Mouse (Mus musculus) limb, embryonic 12.5 days (tissue): Measurements from ENCODE around the gene Sept9. TPM values are rescaled to one million over a fixed set of nuclear protein-coding genes. Genes with fewer than 3 reads are reported as not detected.

ENCODE experiments used
- ATAC-seq: fragments of 200-750 bp; cut with Nextera tagmentation; 2 replicates; pipeline ENCODE4 v1.8.0; 2017; ENCODE audit warnings: low read depth, moderate TSS enrichment; ENCODE audit not compliant: insufficient number of reproducible peaks, insufficient read depth, low FRiP score, low TSS enrichment
- H3K27ac ChIP-seq: fragments of 300-500 bp; sonication (generic); 2 replicates; pipeline ENCODE4 v1.5.1; 2016; ENCODE audit warnings: mild to moderate bottlenecking, moderate library complexity
- H3K27me3 ChIP-seq: fragments of 300-500 bp; sonication (generic); 2 replicates; pipeline ENCODE4 v1.6.1; 2016; ENCODE audit warnings: mild to moderate bottlenecking, moderate library complexity
- H3K36me3 ChIP-seq: fragments of 300-500 bp; sonication (generic); 2 replicates; pipeline ENCODE4 v1.6.1; 2016; ENCODE audit warnings: mild to moderate bottlenecking, moderate library complexity
- H3K4me1 ChIP-seq: fragments of 300-500 bp; sonication (generic); replicated peaks from 2 replicates; pipeline ENCODE4 v1.6.1; 2016
- H3K4me2 ChIP-seq: fragments of 300-500 bp; sonication (generic); 2 replicates; pipeline ENCODE4 v1.6.1; 2016; ENCODE audit warnings: mild to moderate bottlenecking, moderate library complexity
- H3K4me3 ChIP-seq: fragments of 300-500 bp; sonication (generic); replicated peaks from 2 replicates; pipeline ENCODE4 v1.5.1; 2016; ENCODE audit warnings: mild to moderate bottlenecking
- H3K9ac ChIP-seq: fragments of 300-500 bp; sonication (generic); replicated peaks from 2 replicates; pipeline ENCODE4 v1.6.1; 2016; ENCODE audit warnings: mild to moderate bottlenecking, moderate library complexity
- H3K9me3 ChIP-seq: fragments of 300-500 bp; sonication (generic); 2 replicates; pipeline ENCODE4 v1.6.1; 2016; ENCODE audit warnings: mild to moderate bottlenecking, moderate library complexity
- WGBS: fragments of 180-500 bp; shearing (Covaris S2); methylation state at CpG from one replicate; pipeline ENCODE4 v1.1.7; 2016; 5-methylcytosine and 5-hydroxymethylcytosine counted together
- polyA plus RNA-seq: library from polyadenylated mRNA; unstranded; fragments of >200 nt; fragmentation: Nextera tagmentation; extraction: Ambion mirVana; gene quantifications from 2 replicates; pipeline ENCODE4 v1.2.1, GENCODE M21; 2016

Gene Sept9
- polyA plus RNA-seq, 1 experiment from 2014 or later = 234 TPM

GRCm38 (mm10) chr11:117235898-117236459, 36.5 kb downstream of the Sept9 start:
- Histone ChIP-seq H3K4me3 (no peak overlapping the region), H3K9me3 (no peaks in the 10 kb centered on the region), H3K27ac (peak overlapping the region; percentile 31; the same call in 1 of the 2 replicates), H3K4me1 (peaks cover 52% of the 10 kb centered on the region), H3K9ac (peak overlapping the region; percentile 32; the same call in 1 of the 2 replicates), H3K27me3 (no peaks in the 10 kb centered on the region), H3K4me2 (peak overlapping the region; percentile 7; the same call in 1 of the 2 replicates), H3K36me3 (no peaks in the 10 kb centered on the region)
- 20% methylated on average over 9 of the region's 9 CpGs for WGBS
- no peak for ATAC-seq

GRCm38 (mm10) chr11:117238169-117238568, 38.7 kb downstream of the Sept9 start:
- H3K9ac ChIP-seq = no peak overlapping the region
- H3K27ac ChIP-seq = no peak overlapping the region
- WGBS = 1% methylated on average over 4 of the region's 4 CpGs
- H3K4me3 ChIP-seq = no peak overlapping the region
- peaks cover 42% of the 10 kb centered on the region for H3K4me1 ChIP-seq
- peak; percentile 57; the same call in 1 of the 2 replicates for ATAC-seq
- no peak overlapping the region for H3K4me2 ChIP-seq
- H3K36me3 ChIP-seq = no peaks in the 10 kb centered on the region
- no peaks in the 10 kb centered on the region for H3K9me3 ChIP-seq
- no peaks in the 10 kb centered on the region for H3K27me3 ChIP-seq

- Histone ChIP-seq H3K9ac (no peak overlapping the region), H3K9me3 (no peaks in the 10 kb centered on the region), H3K4me3 (no peak overlapping the region), H3K4me1 (peaks cover 27% of the 10 kb centered on the region), H3K36me3 (no peaks in the 10 kb centered on the region), H3K4me2 (no peak overlapping the region), H3K27me3 (no peaks in the 10 kb centered on the region), H3K27ac (no peak overlapping the region)
- 80% methylated on average over 6 of the region's 6 CpGs for WGBS
- no peak for ATAC-seq
These were observed 40.2 kb downstream of the Sept9 start for GRCm38 (mm10) chr11:117239617-117240016.

GRCm38 (mm10) chr11:117240322-117240721, 40.9 kb downstream of the Sept9 start:
- Histone ChIP-seq H3K9me3 (no peaks in the 10 kb centered on the region), H3K4me3 (no peak overlapping the region), H3K27ac (no peak overlapping the region), H3K36me3 (no peaks in the 10 kb centered on the region), H3K27me3 (no peaks in the 10 kb centered on the region), H3K4me2 (no peak overlapping the region), H3K9ac (no peak overlapping the region), H3K4me1 (peaks cover 22% of the 10 kb centered on the region)
- 83% methylated on average over 9 of the region's 9 CpGs for WGBS
- no peak for ATAC-seq

- Histone ChIP-seq H3K4me2 (no peak overlapping the region), H3K36me3 (no peaks in the 10 kb centered on the region), H3K4me1 (peaks cover 17% of the 10 kb centered on the region), H3K9ac (no peak overlapping the region), H3K4me3 (no peak overlapping the region), H3K27ac (no peak overlapping the region), H3K27me3 (no peaks in the 10 kb centered on the region), H3K9me3 (no peaks in the 10 kb centered on the region)
- 83% methylated on average over 11 of the region's 11 CpGs for WGBS
- no peak for ATAC-seq
These were observed 41.6 kb downstream of the Sept9 start for GRCm38 (mm10) chr11:117240861-117241738.

GRCm38 (mm10) chr11:117242339-117243084, 43.1 kb downstream of the Sept9 start:
- Histone ChIP-seq H3K9me3 (no peaks in the 10 kb centered on the region), H3K36me3 (no peaks in the 10 kb centered on the region), H3K27ac (no peak overlapping the region), H3K4me1 (peaks cover 17% of the 10 kb centered on the region), H3K9ac (no peak overlapping the region), H3K27me3 (no peaks in the 10 kb centered on the region), H3K4me3 (no peak overlapping the region), H3K4me2 (no peak overlapping the region)
- no peak for ATAC-seq
- WGBS = 88% methylated on average over 10 of the region's 10 CpGs

GRCm38 (mm10) chr11:117243536-117244290, 44.3 kb downstream of the Sept9 start:
- H3K4me2 ChIP-seq = no peak overlapping the region
- no peaks in the 10 kb centered on the region for H3K9me3 ChIP-seq
- no peak overlapping the region for H3K27ac ChIP-seq
- no peak overlapping the region for H3K9ac ChIP-seq
- whole genome bisulfite sequencing = 89% methylated on average over 12 of the region's 12 CpGs
- no peaks in the 10 kb centered on the region for H3K36me3 ChIP-seq
- ATAC-seq = no peak
- no peak overlapping the region for H3K4me3 ChIP-seq
- H3K27me3 ChIP-seq = no peaks in the 10 kb centered on the region
- peaks cover 18% of the 10 kb centered on the region for H3K4me1 ChIP-seq

- Histone ChIP-seq H3K4me3 (no peak overlapping the region), H3K4me1 (peaks cover 26% of the 10 kb centered on the region), H3K9me3 (no peaks in the 10 kb centered on the region), H3K9ac (no peak overlapping the region), H3K36me3 (no peaks in the 10 kb centered on the region), H3K27me3 (no peaks in the 10 kb centered on the region), H3K27ac (no peak overlapping the region), H3K4me2 (no peak overlapping the region)
- 56% methylated on average over 8 of the region's 8 CpGs for WGBS
- ATAC-seq = no peak
These were observed 45.7 kb downstream of the Sept9 start for GRCm38 (mm10) chr11:117245041-117245725.

GRCm38 (mm10) chr11:117245846-117246245, 46.4 kb downstream of the Sept9 start:
- H3K9me3 ChIP-seq = no peaks in the 10 kb centered on the region
- no peak overlapping the region for H3K9ac ChIP-seq
- H3K36me3 ChIP-seq = no peaks in the 10 kb centered on the region
- H3K4me3 ChIP-seq = no peak overlapping the region
- no peaks in the 10 kb centered on the region for H3K27me3 ChIP-seq
- 62% methylated on average over 3 of the region's 3 CpGs for WGBS
- peaks cover 26% of the 10 kb centered on the region for H3K4me1 ChIP-seq
- no peak for ATAC-seq
- H3K27ac ChIP-seq = no peak overlapping the region
- no peak overlapping the region for H3K4me2 ChIP-seq

GRCm38 (mm10) chr11:117246286-117246685, 46.8 kb downstream of the Sept9 start:
- 59% methylated on average over 8 of the region's 8 CpGs for WGBS
- Histone ChIP-seq H3K4me2 (no peak overlapping the region), H3K27me3 (no peaks in the 10 kb centered on the region), H3K4me3 (no peak overlapping the region), H3K9ac (no peak overlapping the region), H3K36me3 (no peaks in the 10 kb centered on the region), H3K9me3 (no peaks in the 10 kb centered on the region), H3K27ac (no peak overlapping the region), H3K4me1 (peaks cover 28% of the 10 kb centered on the region)
- no peak for ATAC-seq
